Mouse (Mus musculus) stomach, postnatal 0 days (tissue): ENCODE results near the gene Csrp2.

ENCODE experiments used
- CTCF ChIP-seq: IDR thresholded peaks from 2 replicates; pipeline ENCODE4 v1.5.1; 2016; ENCODE audit warnings: antibody characterized with exemption, low read depth, mild to moderate bottlenecking, moderate library complexity
- EP300 ChIP-seq: optimal IDR thresholded peaks from 2 replicates; pipeline ENCODE3; 2016; ENCODE audit warnings: antibody characterized with exemption

- TF ChIP-seq CTCF (no peak), EP300 (no peak)
Observed at GRCm38 (mm10) chr10:110945966-110946365, 26.4 kb downstream of the Csrp2 start.
